Mouse (Mus musculus) A20 (cell line): ENCODE measurements around the gene Zfp612.

Experiments used
- DNase-seq: peaks from one replicate; pipeline ENCODE4 v3.0.0-alpha.2; 2011; ENCODE audit warnings: low read depth, low spot score

Gene Zfp612

GRCm38 (mm10) chr8:110134236-110134635 lies 54.7 kb downstream of the Zfp612 start:
- DNase-seq, result no peak

- no peak for DNase-seq
Observed at GRCm38 (mm10) chr8:110135515-110135914, 56.0 kb downstream of the Zfp612 start.

- DNase-seq, result peak; percentile 29
Observed at GRCm38 (mm10) chr8:110140156-110140555, 60.6 kb downstream of the Zfp612 start.

GRCm38 (mm10) chr8:110140770-110141169 lies 61.2 kb downstream of the Zfp612 start:
- no peak for DNase-seq
